Mouse (Mus musculus) regulatory T cell (primary cell): ENCODE measurements around the gene Vmn1r62.
"Not testable (repeated sequence)": the region's sequence is repeated elsewhere in the genome, so short reads cannot be mapped to it uniquely, and the experiment has no call there.

Experiments
- in situ Hi-C: fragments of 300-600 bp; cut with MboI, MseI; formaldehyde crosslinking; loops from one replicate; pipeline ENCODE4 v1.15.1; 2025; ENCODE audit warnings: high pct_unique_total_duplicates

Gene Vmn1r62

DNA sequence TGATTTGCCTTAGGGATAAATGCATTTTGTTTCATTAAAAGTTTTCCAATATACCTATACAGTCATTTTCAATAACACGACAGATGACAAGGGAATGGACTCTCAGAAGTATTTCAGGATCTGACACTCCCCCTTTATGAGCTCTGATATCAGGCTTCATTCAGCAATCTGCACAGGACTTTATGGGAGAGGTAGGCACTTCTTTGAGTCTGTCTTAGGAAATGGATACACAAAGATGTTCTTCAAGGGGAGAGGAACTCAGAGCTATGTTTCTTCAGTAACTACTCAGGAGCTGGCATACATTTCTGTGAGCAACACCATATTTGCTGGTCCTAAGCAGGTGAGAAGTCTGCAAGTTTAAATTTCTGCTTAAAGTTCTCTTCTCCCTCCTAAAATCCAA, at the start of gene Vmn1r62:
Gene Vmn1r62, plus strand, starts transcription at position 301 of the 400 bp plus-strand sequence.
- in situ Hi-C loops, result not testable (repeated sequence)
